Mouse (Mus musculus): ENCODE measurements at regions not wholly inside any gene's neighbourhood (a gene's known extent, or its start where the extent isn't known, plus 50 kb on each side); places are given as distances from the start of the nearest gene placed in this dataset.

DNA sequence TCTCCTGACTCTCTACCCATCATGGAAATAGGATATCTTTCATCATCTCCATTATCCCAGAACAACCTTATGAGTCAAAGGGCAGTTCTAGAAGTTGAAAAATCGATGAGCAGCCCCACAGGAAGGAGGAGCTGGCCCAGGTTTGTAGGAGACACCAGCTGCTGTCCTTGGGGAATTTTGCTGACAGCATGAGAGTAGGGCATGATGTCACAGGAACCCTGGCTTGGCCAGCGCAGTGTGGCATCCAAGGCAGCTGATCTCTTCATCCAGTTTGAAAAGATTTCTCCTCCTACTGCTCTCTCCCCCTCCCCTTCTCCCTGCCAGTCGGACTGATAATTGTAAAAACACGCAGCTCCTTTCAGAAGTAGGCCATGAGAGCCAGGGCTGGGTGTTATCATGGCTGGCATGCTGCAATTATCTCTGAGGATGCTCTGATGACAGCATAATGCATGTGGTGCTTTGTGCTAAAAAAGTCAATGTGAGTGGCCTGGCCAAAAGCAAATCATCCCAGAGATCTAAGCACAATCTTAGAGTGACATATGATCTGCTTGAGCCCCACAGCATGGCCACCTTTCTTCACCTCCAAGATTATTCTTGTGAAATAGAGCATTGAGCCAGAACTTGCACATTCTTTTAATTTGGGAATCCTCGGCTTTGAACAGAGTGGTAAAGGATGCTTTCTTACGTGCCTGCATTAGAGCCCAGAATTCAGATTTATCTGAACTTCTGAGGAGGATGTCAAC, 54.2 kb downstream of the Gjd2 start:
- DNase-seq (ENCODE audit: low spot score), result no peak

DNA sequence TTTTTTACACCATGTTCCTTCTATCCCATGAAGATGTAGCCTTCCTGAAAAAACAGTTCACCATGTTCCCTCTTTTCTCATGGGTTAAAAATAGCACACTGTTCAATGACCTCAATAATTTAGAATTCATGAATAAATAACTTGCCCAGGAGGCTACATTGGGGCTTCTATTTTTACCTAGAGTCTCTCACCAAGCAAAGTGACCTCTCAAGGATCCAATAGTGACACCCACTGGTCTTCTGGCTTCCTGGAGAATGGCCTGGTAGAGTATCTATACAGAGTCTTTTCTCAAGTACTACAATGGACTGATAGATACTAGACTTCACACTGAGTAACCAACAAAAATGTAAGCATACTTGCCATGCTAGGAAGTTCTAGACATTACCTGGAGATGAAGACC, 60.9 kb downstream of the Gjd2 start:
- no peak for DNase-seq (ENCODE audit: low spot score)

DNA sequence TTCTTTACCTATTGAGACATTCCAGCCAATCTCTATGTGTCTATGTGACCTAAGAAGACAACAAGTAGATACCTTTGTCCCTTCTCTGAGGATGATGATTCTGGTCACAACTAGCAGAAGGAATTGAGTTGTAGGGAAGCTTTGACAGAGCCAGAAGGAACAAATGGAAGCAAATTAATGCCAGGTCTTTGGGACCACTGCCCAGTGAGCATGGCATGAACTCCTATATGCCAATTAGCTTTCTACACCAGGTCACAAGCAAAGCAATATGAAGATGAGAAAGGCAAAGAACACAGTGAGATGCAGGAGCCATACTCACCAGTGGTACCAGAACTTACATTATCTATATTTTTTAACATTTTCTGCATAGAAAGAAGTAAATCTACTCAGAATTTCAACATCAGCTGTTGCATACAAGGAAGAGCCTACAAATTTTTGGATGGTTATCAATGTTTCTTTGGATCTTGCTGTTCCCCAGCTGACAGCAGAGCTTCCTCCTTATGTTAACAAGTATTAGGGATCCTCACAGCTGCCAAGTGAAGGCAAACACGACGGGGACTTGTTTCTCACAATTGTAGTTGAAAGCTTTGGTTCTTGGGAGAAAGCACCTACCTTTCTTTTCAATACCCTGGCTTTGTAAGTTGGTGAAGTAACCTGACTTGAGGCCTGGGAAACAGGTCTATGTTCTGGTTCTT, 64.0 kb downstream of the Gjd2 start:
- DNase-seq (ENCODE audit: low spot score), result no peak

DNA sequence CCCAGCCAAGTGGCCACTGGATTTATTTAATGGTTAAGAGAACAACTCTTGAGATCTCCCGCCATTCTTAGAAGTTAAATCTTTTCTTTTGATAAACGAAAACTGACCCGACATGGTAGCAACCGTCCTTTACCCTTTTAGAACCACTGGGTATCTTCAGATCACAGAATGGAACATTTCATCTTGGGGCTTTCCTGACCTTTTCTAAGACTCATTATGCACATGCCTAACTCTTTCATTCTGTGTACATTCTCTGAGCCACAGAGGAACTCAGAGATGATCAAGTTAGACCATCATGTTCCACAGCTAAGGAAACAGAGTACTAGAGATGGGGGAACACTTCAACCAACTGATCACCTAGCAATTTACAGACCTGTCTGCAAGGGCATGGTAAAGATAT, 81.7 kb downstream of the Gjd2 start:
- DNase-seq (ENCODE audit: low spot score), result no peak

DNA sequence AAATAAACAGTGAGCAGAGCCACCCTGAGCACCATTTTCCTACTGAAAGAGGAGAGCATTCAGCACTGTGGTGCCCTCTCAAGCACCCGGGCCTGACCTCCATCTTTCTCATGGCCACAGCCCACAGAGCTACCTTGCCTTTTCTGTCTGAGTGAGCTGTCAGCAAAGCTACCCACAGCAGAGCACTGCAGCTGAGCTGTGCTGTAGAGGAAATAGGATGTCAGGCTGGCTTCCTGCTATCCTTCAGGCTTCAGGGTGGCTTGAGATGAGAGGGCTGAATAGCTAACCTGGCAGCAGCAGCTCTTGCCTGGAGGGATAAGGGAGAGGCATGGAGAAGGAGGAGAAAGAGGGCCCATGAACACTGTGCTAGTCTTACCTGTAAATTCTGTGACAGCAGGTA, 82.5 kb downstream of the Gjd2 start:
- DNase-seq (ENCODE audit: low spot score), result no peak

DNA sequence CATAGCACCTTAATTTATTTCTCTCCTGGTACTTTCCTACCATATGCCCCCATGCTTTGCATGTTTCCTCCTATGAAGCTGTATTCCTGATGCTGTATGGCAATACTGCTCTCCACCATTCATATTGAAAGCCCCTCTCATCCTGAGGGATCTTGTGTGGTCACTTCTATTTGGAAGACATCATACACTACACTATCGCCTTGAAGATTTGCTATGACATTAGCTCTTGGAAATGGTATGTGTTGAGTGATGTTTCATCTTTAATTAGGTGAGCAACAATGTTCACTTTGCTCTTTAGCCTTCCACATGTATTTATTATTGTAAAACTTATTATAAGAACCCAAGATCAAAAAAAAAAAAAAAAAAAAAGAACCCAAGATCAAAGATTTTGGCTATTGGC, 81.2 kb upstream of the Arhgap11a start:
- DNase-seq (ENCODE audit: low spot score), result no peak

DNA sequence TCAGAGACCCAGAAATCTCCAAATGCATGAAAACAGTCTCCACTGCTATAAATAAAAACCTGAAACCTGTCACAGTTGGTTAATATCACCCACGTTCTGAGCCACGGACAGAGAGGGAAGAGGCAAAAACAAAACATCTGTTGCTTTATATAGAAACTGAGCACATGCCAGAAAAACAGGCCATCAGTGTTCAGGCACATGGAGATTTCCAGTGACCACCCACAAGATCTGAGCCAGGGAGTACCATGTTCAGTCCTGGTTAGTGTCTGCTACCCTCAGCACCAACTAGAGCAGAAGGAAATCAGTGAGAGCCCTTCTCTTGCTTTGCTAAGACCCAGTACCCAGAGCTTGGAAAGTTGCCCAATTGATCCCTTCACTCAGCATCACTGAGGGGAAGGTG, 75.7 kb upstream of the Arhgap11a start:
- no peak for DNase-seq (ENCODE audit: low spot score)

DNA sequence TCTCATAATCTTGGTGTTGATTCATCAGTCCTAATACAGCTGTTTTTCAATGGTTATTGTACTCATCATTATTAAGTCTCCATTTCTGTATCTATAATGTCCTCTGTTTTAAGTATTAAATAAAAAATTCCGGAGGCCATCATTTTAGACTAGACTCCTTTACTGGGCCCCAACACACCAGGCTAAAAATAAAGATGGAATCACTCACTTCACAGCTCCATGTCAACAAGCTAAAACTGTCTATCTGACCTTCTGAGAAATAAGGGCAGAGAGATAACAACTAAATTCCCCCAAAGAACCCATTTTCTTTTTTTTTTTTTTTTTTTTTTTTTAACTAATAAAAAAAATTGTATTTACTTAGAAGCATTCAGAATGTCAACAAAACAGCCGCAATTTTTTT, 70.5 kb upstream of the Arhgap11a start:
- no peak for DNase-seq (ENCODE audit: low spot score)

DNA sequence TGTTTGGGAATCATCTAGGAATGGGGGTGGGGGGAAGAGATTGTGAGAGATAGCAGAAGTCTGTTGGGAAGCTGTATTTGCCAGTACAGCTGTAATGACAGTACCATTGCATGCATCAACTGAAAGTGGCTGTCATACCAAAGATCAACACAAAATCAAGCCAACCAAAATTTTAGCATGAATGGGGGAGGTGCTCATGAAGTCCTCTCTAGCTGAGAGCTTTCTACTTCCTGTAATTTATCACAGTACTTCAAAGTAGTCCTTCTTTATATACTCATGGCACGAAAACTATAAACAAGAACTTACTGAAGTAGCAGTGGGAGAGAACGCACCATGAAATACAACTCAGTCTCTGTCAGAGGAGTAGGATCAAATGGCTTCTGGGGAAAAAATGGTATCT, 65.8 kb upstream of the Arhgap11a start:
- no peak for DNase-seq (ENCODE audit: low spot score)

DNA sequence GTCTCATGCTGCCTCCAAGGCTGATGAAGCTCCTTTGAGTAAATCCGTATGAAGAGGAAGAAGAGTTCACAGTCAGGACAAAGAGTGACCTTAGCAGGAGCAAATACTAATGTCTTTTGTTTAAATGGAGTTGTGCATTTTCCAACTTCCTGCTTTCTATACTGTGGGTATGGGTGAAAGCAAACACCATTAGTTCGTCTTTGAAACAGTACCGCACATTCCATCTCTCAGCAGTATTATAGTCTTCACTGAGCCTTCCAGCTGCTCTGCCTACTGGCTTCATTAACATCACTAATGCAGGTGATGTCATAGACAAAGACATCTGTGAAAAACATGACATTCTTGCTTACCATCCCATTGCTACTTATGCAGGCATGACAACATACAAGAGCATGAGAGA, 62.7 kb upstream of the Arhgap11a start:
- no peak for DNase-seq (ENCODE audit: low spot score)

DNA sequence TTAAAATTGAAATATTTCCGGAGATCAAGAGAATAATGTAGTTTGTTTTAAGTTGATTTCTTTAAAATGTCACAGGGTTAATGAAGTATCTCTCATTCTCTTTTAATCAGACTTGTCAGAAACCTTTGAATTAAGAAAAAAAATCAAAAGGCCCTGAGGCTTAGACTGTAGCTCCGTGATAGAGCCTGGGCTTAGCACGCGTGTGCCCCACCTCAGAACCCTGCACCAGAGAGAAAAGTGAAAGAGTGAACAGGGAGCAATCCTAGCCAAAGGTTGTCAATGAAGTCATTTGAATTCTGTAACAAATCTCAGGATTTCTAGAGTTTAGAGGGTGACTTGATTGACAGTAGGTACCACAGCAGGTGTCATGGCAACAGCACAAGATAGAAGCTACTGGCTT, 61.0 kb upstream of the Arhgap11a start:
- no peak for DNase-seq (ENCODE audit: low spot score)

DNA sequence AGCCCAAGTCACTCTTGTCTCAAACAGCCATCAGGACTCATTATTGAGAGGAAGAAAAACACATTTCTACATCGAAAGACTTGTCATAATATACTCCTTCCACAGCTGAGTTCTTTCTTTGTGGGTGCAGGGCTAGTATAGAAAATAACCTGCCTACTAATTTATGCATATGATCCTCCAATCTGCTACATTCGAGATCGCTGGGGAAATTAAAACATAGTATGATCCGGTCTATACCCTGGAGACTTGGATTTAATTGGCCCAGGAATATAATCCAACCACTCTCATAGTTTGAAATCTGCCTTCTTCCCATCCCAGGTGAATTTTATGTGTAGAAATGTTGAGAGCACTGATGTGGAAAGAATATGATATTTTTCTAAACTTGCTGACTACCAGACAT, 60.2 kb upstream of the Arhgap11a start:
- DNase-seq (ENCODE audit: low spot score), result no peak

DNA sequence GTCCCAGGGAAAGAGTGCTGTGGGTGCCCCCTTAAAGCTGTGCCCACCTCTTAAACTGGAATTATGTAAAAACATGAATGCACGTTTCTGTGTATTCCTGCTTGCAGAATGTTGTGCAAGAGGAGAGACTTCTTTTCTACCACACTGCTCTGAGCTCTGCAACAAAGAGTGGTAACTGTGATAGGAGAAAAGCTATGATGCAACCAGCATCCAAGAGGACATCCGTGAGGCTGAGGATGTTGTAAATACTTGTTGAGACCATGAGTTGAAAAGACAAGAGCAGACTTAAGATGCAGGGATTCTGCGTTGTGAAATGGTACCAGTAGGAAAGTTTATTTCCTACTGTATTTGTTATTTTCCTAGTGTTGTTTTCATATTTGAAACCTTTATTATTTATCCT, 56.0 kb upstream of the Arhgap11a start:
- no peak for DNase-seq (ENCODE audit: low spot score)

DNA sequence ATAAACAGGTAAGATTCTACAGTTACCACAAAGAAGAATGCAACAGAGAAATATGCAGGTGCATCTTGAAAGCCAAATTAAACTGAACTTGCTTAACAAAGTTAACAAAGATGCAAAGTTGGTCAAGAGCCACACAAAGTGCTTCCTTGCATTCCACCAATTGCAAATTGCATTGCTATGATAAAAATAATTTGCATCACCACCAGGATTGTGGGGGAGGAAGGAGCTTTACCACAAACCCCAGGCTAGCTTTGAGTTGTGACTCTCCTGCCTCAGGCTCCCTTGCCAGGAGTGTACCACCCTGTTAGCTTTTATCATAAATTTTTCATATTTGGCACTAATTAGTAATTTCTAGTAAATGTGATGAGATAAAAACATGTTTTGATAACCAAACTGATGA, 55.4 kb upstream of the Arhgap11a start:
- DNase-seq (ENCODE audit: low spot score), result no peak

DNA sequence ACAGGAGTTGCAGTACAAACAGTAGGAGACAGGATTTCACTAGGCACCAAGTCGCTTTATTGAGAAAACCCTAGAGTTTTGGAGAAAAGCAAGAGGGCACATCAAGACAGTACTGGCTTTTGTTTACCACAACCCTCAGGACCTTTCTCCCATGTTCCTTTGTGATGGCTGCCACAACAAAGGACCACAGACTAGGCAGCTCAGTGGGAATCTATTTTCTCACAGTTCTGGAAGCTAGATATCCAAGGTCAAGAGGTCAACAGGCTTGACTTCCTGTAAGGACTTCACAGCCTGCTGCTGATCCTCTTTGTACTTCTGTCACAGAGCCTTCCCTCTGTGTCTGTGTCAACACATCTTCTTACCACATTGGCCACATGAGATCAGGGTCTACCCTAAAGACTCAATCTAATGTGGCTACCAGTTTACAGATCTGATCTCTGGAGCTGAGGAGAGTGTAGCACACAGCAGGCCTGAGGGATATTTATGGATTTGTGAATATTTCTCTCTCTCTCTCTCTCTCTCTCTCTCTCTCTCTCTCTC, 54.6 kb upstream of the Arhgap11a start:
- DNase-seq (ENCODE audit: low spot score), result peak; percentile 65

DNA sequence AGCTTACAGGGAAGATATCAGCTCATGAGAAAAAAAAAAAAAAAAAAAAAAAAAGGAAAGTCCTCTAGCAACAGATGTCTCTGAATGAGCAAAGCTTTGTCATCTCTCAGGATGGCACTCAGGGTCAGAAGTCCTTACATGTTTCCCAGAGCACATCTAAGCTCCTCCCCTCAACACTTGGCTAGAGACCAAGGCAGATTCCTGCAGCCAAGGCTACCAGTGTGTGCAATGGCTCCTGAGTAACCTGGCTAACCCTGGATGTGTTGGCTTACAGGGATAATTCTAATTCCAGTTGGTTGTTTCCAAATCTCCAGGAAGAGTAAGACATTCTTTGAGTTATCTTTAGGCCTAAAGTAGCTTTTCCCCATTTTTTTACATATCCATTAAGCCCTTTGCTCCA, 53.9 kb upstream of the Arhgap11a start:
- no peak for DNase-seq (ENCODE audit: low spot score)

DNA sequence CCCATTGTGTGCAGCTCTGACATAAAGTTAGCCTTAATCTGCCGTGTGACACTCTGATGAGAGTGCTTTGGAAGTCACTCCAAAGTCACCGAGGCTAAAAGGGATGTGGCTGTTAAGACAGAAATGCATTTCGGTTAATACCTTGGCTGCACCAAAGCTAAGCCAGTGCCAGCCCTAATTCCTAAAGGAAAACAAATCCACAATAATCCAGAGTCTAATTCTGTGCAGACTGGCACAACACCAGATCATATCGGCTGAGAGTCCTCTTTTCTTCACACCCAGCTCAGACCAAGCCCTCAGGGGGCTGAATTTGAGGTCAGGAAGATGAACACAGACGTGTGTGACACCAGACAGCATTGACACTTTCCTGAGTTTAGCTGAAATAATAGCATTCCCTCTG, 52.0 kb upstream of the Arhgap11a start:
- DNase-seq (ENCODE audit: low spot score), result no peak

DNA sequence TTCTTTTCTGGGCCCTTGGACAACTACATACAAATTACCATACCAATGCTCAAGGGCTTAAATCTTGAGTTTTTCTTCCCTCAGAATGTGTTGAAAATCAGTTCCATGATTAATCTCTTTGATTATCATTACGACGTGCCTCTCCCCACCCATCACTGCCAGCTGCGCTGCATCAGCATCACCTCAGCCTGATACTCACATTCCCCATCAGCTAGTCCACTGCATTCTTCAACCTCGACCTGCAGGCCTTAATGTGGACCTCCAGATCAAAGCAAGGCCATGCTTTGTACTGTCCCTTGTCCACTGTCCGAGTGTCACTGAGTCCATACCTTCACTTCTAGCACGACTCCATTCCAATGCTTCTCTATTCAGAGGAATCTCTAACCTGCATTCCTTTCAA, 50.3 kb upstream of the Arhgap11a start:
- no peak for DNase-seq (ENCODE audit: low spot score)
